Mouse (Mus musculus) liver, adult (tissue): ENCODE measurements around the gene Shisa8.

ENCODE experiments used
- GATA4 ChIP-seq: IDR thresholded peaks from 2 replicates; pipeline ENCODE4 v1.6.1; 2014; ENCODE audit warnings: mild to moderate bottlenecking, low read length; ENCODE audit not compliant: insufficient replicate concordance

Shisa8 gene

GRCm38 (mm10) chr15:82229542-82230045 lies 17.0 kb upstream of the Shisa8 start:
- no peak for TF ChIP-seq GATA4

- no peak for TF ChIP-seq GATA4
Measured at GRCm38 (mm10) chr15:82225769-82226168, 13.2 kb upstream of the Shisa8 start.

GRCm38 (mm10) chr15:82224602-82225215 lies 12.1 kb upstream of the Shisa8 start:
- no peak for TF ChIP-seq GATA4

GRCm38 (mm10) chr15:82223657-82224601 lies 11.3 kb upstream of the Shisa8 start, which contains the start of gene Tnfrsf13c:
TSS of gene Tnfrsf13c (minus strand) at chr15:82224369.
- no peak for TF ChIP-seq GATA4

GRCm38 (mm10) chr15:82223251-82223650 lies 10.6 kb upstream of the Shisa8 start:
- no peak for TF ChIP-seq GATA4

- no peak for TF ChIP-seq GATA4
Measured at GRCm38 (mm10) chr15:82221104-82221860, 8.7 kb upstream of the Shisa8 start.

- no peak for TF ChIP-seq GATA4
Measured at GRCm38 (mm10) chr15:82220003-82220675, 7.5 kb upstream of the Shisa8 start.

- no peak for TF ChIP-seq GATA4
Measured at GRCm38 (mm10) chr15:82218778-82219666, 6.4 kb upstream of the Shisa8 start.

GRCm38 (mm10) chr15:82217980-82218379 lies 5.4 kb upstream of the Shisa8 start:
- TF ChIP-seq GATA4: no peak

- TF ChIP-seq GATA4: no peak
Measured at GRCm38 (mm10) chr15:82217039-82217438, 4.4 kb upstream of the Shisa8 start.

- no peak for TF ChIP-seq GATA4
Measured at GRCm38 (mm10) chr15:82216142-82216827, 3.7 kb upstream of the Shisa8 start.

- TF ChIP-seq GATA4: no peak
Measured at GRCm38 (mm10) chr15:82215332-82216046, 2.9 kb upstream of the Shisa8 start.

- TF ChIP-seq GATA4: no peak
Measured at GRCm38 (mm10) chr15:82213222-82213621, 607 bp upstream of the Shisa8 start.
